Comparison of ENCODE assay signal across 19 mouse cellular contexts in the genomic region with DNA sequence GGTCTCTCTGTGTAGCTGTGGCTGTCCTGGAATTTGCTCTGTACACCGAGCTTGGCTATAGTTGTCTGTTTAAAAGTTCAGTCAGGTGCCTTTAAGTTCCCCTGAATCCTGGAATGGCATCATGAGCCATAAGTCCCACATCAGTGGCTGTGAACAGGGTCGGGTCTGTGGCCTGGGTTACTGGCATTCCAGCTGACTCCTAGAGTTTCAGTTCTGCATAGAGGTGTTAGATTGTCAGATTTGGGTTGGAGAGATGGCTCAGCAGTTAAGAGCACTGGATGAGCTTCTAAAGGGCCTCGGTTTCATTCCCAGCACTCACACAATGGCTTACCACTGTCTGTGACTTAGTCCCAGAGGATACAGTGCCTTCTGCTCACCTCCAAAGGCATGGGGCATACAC. TPM values are rescaled to one million over a fixed set of nuclear protein-coding genes. Genes with fewer than 3 reads are reported as not detected.
"Had no signal": no experiment of that assay in that cellular context is flagged by ENCODE, and none has a peak within 500 bp of the region (broad histone marks: within the 10 kb centered on the region; RNA-seq: fewer than 3 reads in every experiment).

No protein-coding gene starts in this region.

- H3K4me3 ChIP-seq: megakaryocyte, embryonic 14.5 days; midbrain, embryonic 13.5 days; midbrain, embryonic 15.5 days; neural tube, embryonic 13.5 days had no signal

- H3K4me2 ChIP-seq: lung, embryonic 14.5 days; midbrain, embryonic 11.5 days; midbrain, embryonic 13.5 days; midbrain, embryonic 15.5 days; neural tube, embryonic 13.5 days had no signal

- H3K9me3 ChIP-seq: megakaryocyte, embryonic 14.5 days; midbrain, embryonic 13.5 days; midbrain, embryonic 15.5 days; neural tube, embryonic 13.5 days had no signal

- H3K27ac ChIP-seq: macrophage; midbrain, embryonic 13.5 days; midbrain, embryonic 15.5 days; neural tube, embryonic 13.5 days had no signal

- H3K27me3 ChIP-seq: midbrain, embryonic 15.5 days; neural tube, embryonic 13.5 days had no signal

- H3K36me3 ChIP-seq: midbrain, embryonic 13.5 days; midbrain, embryonic 15.5 days; neural tube, embryonic 13.5 days had no signal

- DNase-seq: lung, adult 18-20 months; lung, embryonic 14.5 days; lung, postnatal 10 days; lung, postnatal 36 days; retina, postnatal 1 day; right cerebral cortex, adult 18-20 months; right cerebral cortex, postnatal 25 days; right cerebral cortex, postnatal 4 days; spleen, adult 18-20 months; thymus, adult 18-20 months; thymus, postnatal 14 days; thymus, postnatal 36 days had no signal

- H3K9ac ChIP-seq: lung, embryonic 14.5 days; midbrain, embryonic 13.5 days; midbrain, embryonic 15.5 days; neural tube, embryonic 13.5 days had no signal

- ATAC-seq: midbrain, embryonic 13.5 days; midbrain, embryonic 15.5 days had no signal

RNA-seq across cellular contexts. Expression of a gene that starts 20.9 kb away (rescaled TPM):
- total RNA-seq: megakaryocyte progenitor cell, adult 5-6 weeks had no signal
- polyA plus RNA-seq: macrophage had no signal
